Mouse (Mus musculus) testis, adult 2 months (tissue): ENCODE data around the gene Cd180. TPM values are rescaled to one million over a fixed set of nuclear protein-coding genes. Genes with fewer than 3 reads are reported as not detected.
"Not testable (repeated sequence)": the region's sequence is repeated elsewhere in the genome, so short reads cannot be mapped to it uniquely, and the experiment has no call there.

ENCODE experiments used
- H3K27ac ChIP-seq: fragments of 200-500 bp; 2 replicates; pipeline ENCODE4 v1.5.1; 2012; ENCODE audit warnings: low read depth, low read length; ENCODE audit not compliant: control insufficient read depth, insufficient read depth
- H3K27me3 ChIP-seq: fragments of 200-500 bp; 2 replicates; pipeline ENCODE4 v1.6.1; 2012; ENCODE audit warnings: mild to moderate bottlenecking, low read length, moderate library complexity; ENCODE audit not compliant: control insufficient read depth, insufficient read depth
- H3K36me3 ChIP-seq: fragments of 200-500 bp; 2 replicates; pipeline ENCODE4 v1.6.1; 2012; ENCODE audit warnings: mild to moderate bottlenecking, low read length; ENCODE audit not compliant: control insufficient read depth, insufficient read depth
- H3K4me1 ChIP-seq: fragments of 200-500 bp; 2 replicates; pipeline ENCODE4 v1.6.1; 2012; ENCODE audit warnings: low read length; ENCODE audit not compliant: control insufficient read depth, insufficient read depth
- H3K4me3 ChIP-seq: fragments of 200-500 bp; 2 replicates; pipeline ENCODE4 v1.5.1; 2012; ENCODE audit warnings: low read depth, mild to moderate bottlenecking, low read length, moderate library complexity, mixed read lengths; ENCODE audit not compliant: control insufficient read depth
- CTCF ChIP-seq: fragments of 200-500 bp; IDR thresholded peaks from 2 replicates; pipeline ENCODE4 v1.5.1; 2012; ENCODE audit warnings: low read depth, mild to moderate bottlenecking, inconsistent platforms, low read length, moderate library complexity; ENCODE audit not compliant: control insufficient read depth, insufficient read depth, insufficient replicate concordance
- POLR2A ChIP-seq: fragments of 200-500 bp; IDR thresholded peaks from 2 replicates; pipeline ENCODE4 v1.6.1; 2012; ENCODE audit warnings: low read depth, mild to moderate bottlenecking, inconsistent platforms, low read length, moderate library complexity; ENCODE audit not compliant: control insufficient read depth
- polyA plus RNA-seq: library from polyadenylated mRNA; depleted of rRNA; stranded (reverse); fragments of >200 nt; gene quantifications from 2 replicates; pipeline ENCODE4 v1.2.3, GENCODE M21; 2012

Cd180 gene
- polyA plus RNA-seq, 1 experiment = 0.17 TPM

- Histone ChIP-seq H3K4me1 (no peaks in the 10 kb centered on the region), H3K36me3 (no peaks in the 10 kb centered on the region), H3K4me3 (no peak overlapping the region), H3K27me3 (no peaks in the 10 kb centered on the region), H3K27ac (no peak overlapping the region)
- no peak for TF ChIP-seq POLR2A
- TF ChIP-seq CTCF = no peak
Measured at GRCm38 (mm10) chr13:102726876-102727275, 33.5 kb downstream of the Cd180 start.

- TF ChIP-seq POLR2A (no peak), CTCF (no peak)
- Histone ChIP-seq H3K4me3 (no peak overlapping the region), H3K27me3 (no peaks in the 10 kb centered on the region), H3K4me1 (no peaks in the 10 kb centered on the region), H3K27ac (no peak overlapping the region), H3K36me3 (no peaks in the 10 kb centered on the region)
Measured at GRCm38 (mm10) chr13:102728035-102728434, 34.7 kb downstream of the Cd180 start.

GRCm38 (mm10) chr13:102728951-102729350 is 35.6 kb downstream of the Cd180 start:
- not testable (repeated sequence) for H3K36me3 ChIP-seq, H3K4me1 ChIP-seq, H3K4me3 ChIP-seq, H3K27me3 ChIP-seq, H3K27ac ChIP-seq

GRCm38 (mm10) chr13:102733063-102733462 is 39.7 kb downstream of the Cd180 start:
- H3K4me3 ChIP-seq = no peak overlapping the region
- H3K4me1 ChIP-seq = peaks cover 8% of the 10 kb centered on the region
- H3K36me3 ChIP-seq = no peaks in the 10 kb centered on the region
- H3K27me3 ChIP-seq = no peaks in the 10 kb centered on the region
- no peak overlapping the region for H3K27ac ChIP-seq
- no peak for TF ChIP-seq POLR2A
- TF ChIP-seq CTCF = no peak

- Histone ChIP-seq H3K27me3 (no peaks in the 10 kb centered on the region), H3K36me3 (no peaks in the 10 kb centered on the region), H3K4me3 (no peak overlapping the region), H3K4me1 (peaks cover 8% of the 10 kb centered on the region), H3K27ac (no peak overlapping the region)
- no peak for TF ChIP-seq POLR2A
- no peak for TF ChIP-seq CTCF
Measured at GRCm38 (mm10) chr13:102737811-102738210, 44.5 kb downstream of the Cd180 start.

DNA sequence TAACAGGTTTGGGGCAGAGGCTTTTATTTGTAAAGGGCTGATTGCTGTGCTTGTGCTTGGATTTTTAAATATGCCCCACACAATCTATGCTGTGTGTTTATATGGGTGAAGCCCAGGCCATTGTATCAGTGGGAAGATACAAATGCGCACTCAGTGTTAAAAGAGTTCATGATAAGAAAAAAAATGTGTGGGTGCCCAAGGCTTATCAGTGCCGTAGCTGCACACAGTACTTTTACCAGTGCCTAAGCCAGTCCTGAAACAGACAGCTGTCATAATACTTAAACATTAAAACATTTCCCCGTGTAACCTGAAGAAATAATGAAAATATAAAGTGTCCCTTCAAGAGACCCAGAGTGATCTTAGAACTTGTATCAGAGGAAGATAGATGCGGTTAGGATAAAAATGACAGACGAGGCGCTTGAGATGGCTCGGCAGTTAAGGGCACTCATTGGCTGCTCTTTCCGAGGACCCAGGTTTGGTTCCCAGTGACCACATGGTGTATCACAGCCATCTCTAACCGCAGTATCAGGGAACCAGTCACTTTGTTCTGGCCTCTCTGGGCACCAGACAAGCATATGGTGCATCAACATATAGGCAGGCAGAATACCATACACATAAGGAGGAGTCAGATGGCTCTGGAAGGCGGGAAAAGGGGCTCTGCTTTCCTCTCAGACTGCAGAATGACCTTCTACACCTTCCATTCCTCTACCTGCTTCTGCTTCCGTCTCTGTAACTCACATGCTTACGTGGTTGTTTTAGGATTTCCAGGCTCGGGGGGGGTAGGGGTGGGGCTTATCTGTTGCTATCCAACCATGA is 46.6 kb downstream of the Cd180 start:
- Histone ChIP-seq H3K27me3 (no peaks in the 10 kb centered on the region), H3K4me1 (peaks cover 8% of the 10 kb centered on the region), H3K36me3 (no peaks in the 10 kb centered on the region), H3K27ac (no peak overlapping the region), H3K4me3 (no peak overlapping the region)
- TF ChIP-seq POLR2A (no peak), CTCF (no peak)

- no peaks in the 10 kb centered on the region for H3K36me3 ChIP-seq
- H3K4me1 ChIP-seq = no peaks in the 10 kb centered on the region
- H3K27ac ChIP-seq = no peak overlapping the region
- no peaks in the 10 kb centered on the region for H3K27me3 ChIP-seq
- no peak overlapping the region for H3K4me3 ChIP-seq
- peak; percentile 52; the same call in 1 of the 2 replicates for TF ChIP-seq CTCF
- TF ChIP-seq POLR2A = no peak
Measured at GRCm38 (mm10) chr13:102744481-102745269, 51.3 kb downstream of the Cd180 start.
